Mouse (Mus musculus) ES-E14 (cell line): Measurements from ENCODE around the gene Ccdc153.

Source experiments
- MAFK ChIP-seq: IDR thresholded peaks from 2 replicates; pipeline ENCODE4 v1.6.1; 2014; ENCODE audit warnings: mild to moderate bottlenecking, low read depth, low read length, inconsistent platforms; ENCODE audit not compliant: insufficient read depth
- ZNF384 ChIP-seq: IDR thresholded peaks from 2 replicates; pipeline ENCODE4 v1.6.1; 2012; ENCODE audit warnings: low read depth, low read length, inconsistent platforms

DNA sequence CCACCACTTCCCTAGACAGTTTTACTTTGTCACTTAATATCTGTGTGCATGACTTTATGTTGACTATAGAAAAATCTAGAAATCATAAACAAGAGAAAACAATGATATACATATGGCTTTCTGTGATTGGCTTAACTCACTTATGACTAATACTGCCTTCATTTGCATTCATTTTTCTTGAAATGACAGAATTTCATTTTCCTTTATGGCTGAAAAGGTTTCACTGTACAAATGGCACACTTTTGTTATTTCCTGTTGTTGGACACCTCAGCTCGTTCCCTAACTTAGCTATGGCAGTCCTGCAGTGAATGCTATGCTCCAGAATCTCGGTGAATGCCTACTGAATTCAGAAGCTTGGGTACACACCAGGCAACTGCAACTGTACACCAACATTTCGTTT, 48.2 kb upstream of the Ccdc153 start:
- no peak for TF ChIP-seq MAFK
- no peak for TF ChIP-seq ZNF384
